Mouse (Mus musculus): Measurements from ENCODE around the gene Ranbp2.

GRCm38 (mm10) chr10:58445850-58446249 is 870 bp upstream of the Ranbp2 start:
- TF ChIP-seq CTCF (conservative IDR thresholded peaks at IDR 0.05 in 1 of 2, IDR thresholded peaks at IDR 0.05 in 1 of 2; ENCODE audit: low read depth in 2 of 2, low read length in 2 of 2) (no peak), TCF12 (IDR thresholded peaks at IDR 0.05; ENCODE audit: low read depth, low read length) (no peak), ZC3H11A (IDR thresholded peaks at IDR 0.05; ENCODE audit: low read depth, low read length) (no peak), ELF1 (IDR thresholded peaks at IDR 0.05; ENCODE audit: low read depth, low read length) (no peak), GABPA (IDR thresholded peaks at IDR 0.05; ENCODE audit: insufficient replicate concordance, low read depth, low read length) (no peak)
